Mouse (Mus musculus) erythroblast, embryonic 14.5 days (primary cell): Measurements from ENCODE around the gene Tex21. TPM values are rescaled to one million over a fixed set of nuclear protein-coding genes. Genes with fewer than 3 reads are reported as not detected.

ENCODE experiments used
- H3K27me3 ChIP-seq: 2 replicates; pipeline ENCODE4 v1.6.1; 2012; ENCODE audit warnings: inconsistent platforms; ENCODE audit not compliant: control insufficient read depth
- H3K36me3 ChIP-seq: 2 replicates; pipeline ENCODE4 v1.6.1; 2012; ENCODE audit warnings: mild to moderate bottlenecking, inconsistent platforms; ENCODE audit not compliant: control insufficient read depth
- H3K4me1 ChIP-seq: 2 replicates; pipeline ENCODE4 v1.6.1; 2012; ENCODE audit warnings: inconsistent platforms; ENCODE audit not compliant: control insufficient read depth
- H3K4me3 ChIP-seq: replicated peaks from 2 replicates; pipeline ENCODE3; 2012; ENCODE audit warnings: moderate library complexity, mild to moderate bottlenecking, inconsistent platforms
- H3K9me3 ChIP-seq: 2 replicates; pipeline ENCODE4 v1.6.1; 2012; ENCODE audit warnings: low read length, inconsistent platforms, mixed read lengths; ENCODE audit not compliant: control insufficient read depth
- GATA1 ChIP-seq: IDR thresholded peaks from 2 replicates; pipeline ENCODE4 v1.6.1; 2012; ENCODE audit warnings: low read length, inconsistent platforms, mixed read lengths
- TAL1 ChIP-seq: IDR thresholded peaks from 3 replicates; pipeline ENCODE4 v1.6.1; 2012; ENCODE audit warnings: low read length, inconsistent platforms, mixed read lengths
- polyA plus RNA-seq: library from polyadenylated mRNA; stranded (reverse); fragments of >175 nt; gene quantifications from 2 replicates; pipeline ENCODE4 v1.2.3, GENCODE M21; 2012

Tex21 gene
- polyA plus RNA-seq, 1 experiment = not detected

- Histone ChIP-seq H3K27me3 (no peaks in the 10 kb centered on the region), H3K9me3 (no peaks in the 10 kb centered on the region), H3K4me1 (no peaks in the 10 kb centered on the region), H3K36me3 (peaks cover 96% of the 10 kb centered on the region), H3K4me3 (no peak overlapping the region)
- TF ChIP-seq TAL1 (no peak), GATA1 (no peak)
These were observed 34.0 kb upstream of the Tex21 start for GRCm38 (mm10) chr12:76280556-76280955.

- Histone ChIP-seq H3K4me3 (no peak overlapping the region), H3K4me1 (no peaks in the 10 kb centered on the region; the same call in 1 of the 2 replicates), H3K27me3 (no peaks in the 10 kb centered on the region), H3K9me3 (no peaks in the 10 kb centered on the region), H3K36me3 (peaks cover 93% of the 10 kb centered on the region)
- TF ChIP-seq GATA1 (no peak), TAL1 (no peak)
These were observed 31.7 kb upstream of the Tex21 start for GRCm38 (mm10) chr12:76278209-76278608.

- peaks cover 80% of the 10 kb centered on the region for H3K36me3 ChIP-seq
- no peaks in the 10 kb centered on the region for H3K27me3 ChIP-seq
- TF ChIP-seq TAL1 (no peak), GATA1 (no peak)
- no peaks in the 10 kb centered on the region; the same call in 1 of the 2 replicates for H3K4me1 ChIP-seq
- H3K4me3 ChIP-seq = no peak overlapping the region
- no peaks in the 10 kb centered on the region for H3K9me3 ChIP-seq
These were observed 26.3 kb upstream of the Tex21 start for GRCm38 (mm10) chr12:76272610-76273524.

GRCm38 (mm10) chr12:76271516-76271915, 25.0 kb upstream of the Tex21 start:
- no peaks in the 10 kb centered on the region; the same call in 1 of the 2 replicates for H3K4me1 ChIP-seq
- H3K9me3 ChIP-seq = no peaks in the 10 kb centered on the region
- H3K27me3 ChIP-seq = no peaks in the 10 kb centered on the region
- H3K36me3 ChIP-seq = peaks cover 77% of the 10 kb centered on the region
- H3K4me3 ChIP-seq = no peak overlapping the region
- no peak for TF ChIP-seq TAL1
- TF ChIP-seq GATA1 = no peak

GRCm38 (mm10) chr12:76269196-76269595, 22.6 kb upstream of the Tex21 start:
- H3K27me3 ChIP-seq = no peaks in the 10 kb centered on the region
- H3K4me1 ChIP-seq = no peaks in the 10 kb centered on the region; the same call in 1 of the 2 replicates
- TF ChIP-seq TAL1 = no peak
- no peak for TF ChIP-seq GATA1
- H3K36me3 ChIP-seq = peaks cover 73% of the 10 kb centered on the region
- no peaks in the 10 kb centered on the region for H3K9me3 ChIP-seq
- no peak overlapping the region for H3K4me3 ChIP-seq

- Histone ChIP-seq H3K36me3 (peaks cover 71% of the 10 kb centered on the region), H3K27me3 (no peaks in the 10 kb centered on the region), H3K4me1 (no peaks in the 10 kb centered on the region; the same call in 1 of the 2 replicates), H3K9me3 (no peaks in the 10 kb centered on the region), H3K4me3 (no peak overlapping the region)
- no peak for TF ChIP-seq TAL1
- TF ChIP-seq GATA1 = no peak
These were observed 22.1 kb upstream of the Tex21 start for GRCm38 (mm10) chr12:76268686-76269085.

GRCm38 (mm10) chr12:76266875-76267274, 20.3 kb upstream of the Tex21 start:
- Histone ChIP-seq H3K27me3 (no peaks in the 10 kb centered on the region), H3K9me3 (no peaks in the 10 kb centered on the region), H3K4me1 (no peaks in the 10 kb centered on the region; the same call in 1 of the 2 replicates), H3K4me3 (no peak overlapping the region), H3K36me3 (peaks cover 68% of the 10 kb centered on the region)
- TF ChIP-seq GATA1 (no peak), TAL1 (no peak)

- H3K4me3 ChIP-seq = no peak overlapping the region
- no peak for TF ChIP-seq TAL1
- no peak for TF ChIP-seq GATA1
- no peaks in the 10 kb centered on the region for H3K27me3 ChIP-seq
- peaks cover 55% of the 10 kb centered on the region for H3K36me3 ChIP-seq
- no peaks in the 10 kb centered on the region for H3K9me3 ChIP-seq
- no peaks in the 10 kb centered on the region; the same call in none of the 2 replicates for H3K4me1 ChIP-seq
These were observed 18.5 kb upstream of the Tex21 start for GRCm38 (mm10) chr12:76265001-76265400.

- H3K9me3 ChIP-seq = no peaks in the 10 kb centered on the region
- no peak overlapping the region for H3K4me3 ChIP-seq
- peaks cover 52% of the 10 kb centered on the region for H3K36me3 ChIP-seq
- no peaks in the 10 kb centered on the region for H3K27me3 ChIP-seq
- TF ChIP-seq TAL1 (no peak), GATA1 (no peak)
- peaks cover 1% of the 10 kb centered on the region for H3K4me1 ChIP-seq
These were observed 17.9 kb upstream of the Tex21 start for GRCm38 (mm10) chr12:76264325-76264965.
